Mouse (Mus musculus): Measurements from ENCODE around the gene Nfyb. TPM values are rescaled to one million over a fixed set of nuclear protein-coding genes. Genes with fewer than 3 reads are reported as not detected.

Nfyb gene
- polyA plus RNA-seq, 1 experiment from 2014 or later = 55.0 TPM

GRCm38 (mm10) chr10:82771595-82772170 is 7.7 kb upstream of the Nfyb start:
- Histone ChIP-seq H3K9me3 (ENCODE audit: control insufficient read depth, low read length) (no peaks in the 10 kb centered on the region), H3K4me1 (ENCODE audit: control insufficient read depth, insufficient read depth, low read length) (no peaks in the 10 kb centered on the region), H3K27ac (ENCODE audit: low read depth, low read length) (no peak overlapping the region), H3K36me3 (ENCODE audit: control insufficient read depth, insufficient read depth, low read length) (no peaks in the 10 kb centered on the region), H3K4me3 (ENCODE audit: low read length) (no peak overlapping the region), H3K4me2 (replicated peaks; ENCODE audit: low read depth, low read length) (no peak overlapping the region), H3K27me3 (ENCODE audit: control insufficient read depth, insufficient read depth, low read length) (no peaks in the 10 kb centered on the region), H3K9ac (ENCODE audit: low read depth, low read length) (no peak overlapping the region)
- WGBS = 69% methylated on average over 9 of the region's 9 CpGs
- ATAC-seq (ENCODE audit: low FRiP score, low TSS enrichment) = no peak

GRCm38 (mm10) chr10:82770713-82771112 is 6.8 kb upstream of the Nfyb start:
- WGBS = 89% methylated on average over 2 of the region's 2 CpGs
- H3K27me3 ChIP-seq (ENCODE audit: control insufficient read depth, insufficient read depth, low read length) = no peaks in the 10 kb centered on the region
- H3K9ac ChIP-seq (ENCODE audit: low read depth, low read length) = no peak overlapping the region
- no peak for ATAC-seq (ENCODE audit: low FRiP score, low TSS enrichment)
- H3K4me2 ChIP-seq (replicated peaks; ENCODE audit: low read depth, low read length) = no peak overlapping the region
- no peaks in the 10 kb centered on the region for H3K36me3 ChIP-seq (ENCODE audit: control insufficient read depth, insufficient read depth, low read length)
- H3K4me3 ChIP-seq (ENCODE audit: low read length) = no peak overlapping the region
- no peaks in the 10 kb centered on the region for H3K4me1 ChIP-seq (ENCODE audit: control insufficient read depth, insufficient read depth, low read length)
- no peaks in the 10 kb centered on the region for H3K9me3 ChIP-seq (ENCODE audit: control insufficient read depth, low read length)
- no peak overlapping the region for H3K27ac ChIP-seq (ENCODE audit: low read depth, low read length)

GRCm38 (mm10) chr10:82768901-82769300 is 5.0 kb upstream of the Nfyb start:
- Histone ChIP-seq H3K9ac (ENCODE audit: low read depth, low read length) (no peak overlapping the region), H3K27ac (ENCODE audit: low read depth, low read length) (no peak overlapping the region), H3K4me1 (ENCODE audit: control insufficient read depth, insufficient read depth, low read length) (0 out of 2 replicates have a peak, but pooled peaks cover 3% of the 10 kb centered on the region), H3K4me2 (replicated peaks; ENCODE audit: low read depth, low read length) (no peak overlapping the region), H3K4me3 (ENCODE audit: low read length) (no peak overlapping the region), H3K27me3 (ENCODE audit: control insufficient read depth, insufficient read depth, low read length) (no peaks in the 10 kb centered on the region), H3K9me3 (ENCODE audit: control insufficient read depth, low read length) (no peaks in the 10 kb centered on the region), H3K36me3 (ENCODE audit: control insufficient read depth, insufficient read depth, low read length) (no peaks in the 10 kb centered on the region)
- 29% methylated on average over 9 of the region's 9 CpGs for WGBS
- 0 out of 2 replicates have a peak, but pooled peaks have one; percentile 17 for ATAC-seq (ENCODE audit: low FRiP score, low TSS enrichment)

- Histone ChIP-seq H3K27ac (ENCODE audit: low read depth, low read length) (peak overlapping the region; percentile 99), H3K27me3 (ENCODE audit: control insufficient read depth, insufficient read depth, low read length) (no peaks in the 10 kb centered on the region), H3K9ac (ENCODE audit: low read depth, low read length) (peak overlapping the region; percentile 99), H3K4me2 (replicated peaks; ENCODE audit: low read depth, low read length) (peak overlapping the region; percentile 69), H3K36me3 (ENCODE audit: control insufficient read depth, insufficient read depth, low read length) (peaks cover 28% of the 10 kb centered on the region), H3K4me3 (ENCODE audit: low read length) (peak overlapping the region; percentile 87), H3K4me1 (ENCODE audit: control insufficient read depth, insufficient read depth, low read length) (peaks cover 23% of the 10 kb centered on the region), H3K9me3 (ENCODE audit: control insufficient read depth, low read length) (no peaks in the 10 kb centered on the region)
- WGBS = 2% methylated on average over 26 of the region's 48 CpGs
- ATAC-seq (ENCODE audit: low FRiP score, low TSS enrichment) = peak; percentile 48
Measured at GRCm38 (mm10) chr10:82762756-82763681, 925 bp downstream of the Nfyb start.

- Histone ChIP-seq H3K4me2 (replicated peaks; ENCODE audit: low read depth, low read length) (no peak overlapping the region; the same call in 1 of the 2 replicates), H3K36me3 (ENCODE audit: control insufficient read depth, insufficient read depth, low read length) (peaks cover 46% of the 10 kb centered on the region), H3K9ac (ENCODE audit: low read depth, low read length) (no peak overlapping the region), H3K27me3 (ENCODE audit: control insufficient read depth, insufficient read depth, low read length) (no peaks in the 10 kb centered on the region), H3K4me1 (ENCODE audit: control insufficient read depth, insufficient read depth, low read length) (peaks cover 23% of the 10 kb centered on the region), H3K4me3 (ENCODE audit: low read length) (no peak overlapping the region), H3K9me3 (ENCODE audit: control insufficient read depth, low read length) (no peaks in the 10 kb centered on the region), H3K27ac (ENCODE audit: low read depth, low read length) (no peak overlapping the region)
- WGBS = 86% methylated on average over 9 of the region's 9 CpGs
- no peak for ATAC-seq (ENCODE audit: low FRiP score, low TSS enrichment)
Measured at GRCm38 (mm10) chr10:82761037-82761811, 2.7 kb downstream of the Nfyb start.

- Histone ChIP-seq H3K27me3 (ENCODE audit: control insufficient read depth, insufficient read depth, low read length) (no peaks in the 10 kb centered on the region), H3K27ac (ENCODE audit: low read depth, low read length) (no peak overlapping the region), H3K4me2 (replicated peaks; ENCODE audit: low read depth, low read length) (no peak overlapping the region), H3K36me3 (ENCODE audit: control insufficient read depth, insufficient read depth, low read length) (peaks cover 59% of the 10 kb centered on the region), H3K9ac (ENCODE audit: low read depth, low read length) (no peak overlapping the region), H3K4me1 (ENCODE audit: control insufficient read depth, insufficient read depth, low read length) (peaks cover 23% of the 10 kb centered on the region), H3K4me3 (ENCODE audit: low read length) (no peak overlapping the region), H3K9me3 (ENCODE audit: control insufficient read depth, low read length) (no peaks in the 10 kb centered on the region)
- ATAC-seq (ENCODE audit: low FRiP score, low TSS enrichment) = no peak
- 89% methylated on average over 5 of the region's 5 CpGs for WGBS
Measured at GRCm38 (mm10) chr10:82759706-82760105, 4.2 kb downstream of the Nfyb start.

- Histone ChIP-seq H3K4me1 (ENCODE audit: control insufficient read depth, insufficient read depth, low read length) (peaks cover 20% of the 10 kb centered on the region), H3K36me3 (ENCODE audit: control insufficient read depth, insufficient read depth, low read length) (peaks cover 67% of the 10 kb centered on the region), H3K4me2 (replicated peaks; ENCODE audit: low read depth, low read length) (no peak overlapping the region), H3K27me3 (ENCODE audit: control insufficient read depth, insufficient read depth, low read length) (no peaks in the 10 kb centered on the region), H3K27ac (ENCODE audit: low read depth, low read length) (no peak overlapping the region), H3K9me3 (ENCODE audit: control insufficient read depth, low read length) (no peaks in the 10 kb centered on the region), H3K4me3 (ENCODE audit: low read length) (no peak overlapping the region), H3K9ac (ENCODE audit: low read depth, low read length) (no peak overlapping the region)
- no peak for ATAC-seq (ENCODE audit: low FRiP score, low TSS enrichment)
- WGBS = 94% methylated on average over 3 of the region's 3 CpGs
Measured at GRCm38 (mm10) chr10:82758878-82759277, 5.1 kb downstream of the Nfyb start.

GRCm38 (mm10) chr10:82758368-82758767 is 5.6 kb downstream of the Nfyb start:
- Histone ChIP-seq H3K4me2 (replicated peaks; ENCODE audit: low read depth, low read length) (no peak overlapping the region), H3K27ac (ENCODE audit: low read depth, low read length) (no peak overlapping the region), H3K4me1 (ENCODE audit: control insufficient read depth, insufficient read depth, low read length) (peaks cover 20% of the 10 kb centered on the region), H3K4me3 (ENCODE audit: low read length) (no peak overlapping the region), H3K9ac (ENCODE audit: low read depth, low read length) (no peak overlapping the region), H3K36me3 (ENCODE audit: control insufficient read depth, insufficient read depth, low read length) (peaks cover 72% of the 10 kb centered on the region), H3K9me3 (ENCODE audit: control insufficient read depth, low read length) (no peaks in the 10 kb centered on the region), H3K27me3 (ENCODE audit: control insufficient read depth, insufficient read depth, low read length) (no peaks in the 10 kb centered on the region)
- WGBS = 78% methylated on average over 6 of the region's 6 CpGs
- ATAC-seq (ENCODE audit: low FRiP score, low TSS enrichment) = no peak
